Mouse (Mus musculus) B cell, adult 2 months (primary cell): ENCODE measurements around the gene Pik3r5.

Experiments used
- DNase-seq, 2 experiments: peaks; one replicate each; pipeline ENCODE4 v3.0.0; 2022

Gene Pik3r5

GRCm38 (mm10) chr11:68487720-68488119 is 55.8 kb downstream of the Pik3r5 start:
- DNase-seq: no peak

GRCm38 (mm10) chr11:68488256-68488824 is 56.4 kb downstream of the Pik3r5 start:
- DNase-seq: no peak

GRCm38 (mm10) chr11:68489236-68489635 is 57.3 kb downstream of the Pik3r5 start:
- no peak for DNase-seq

- DNase-seq: no peak
Observed at GRCm38 (mm10) chr11:68492592-68492991, 60.7 kb downstream of the Pik3r5 start.

GRCm38 (mm10) chr11:68493760-68494159 is 61.8 kb downstream of the Pik3r5 start:
- DNase-seq: no peak

GRCm38 (mm10) chr11:68497081-68497480 is 65.2 kb downstream of the Pik3r5 start:
- no peak for DNase-seq

- peak; percentile 89 to 92 for DNase-seq
Observed at GRCm38 (mm10) chr11:68498517-68498916, 66.6 kb downstream of the Pik3r5 start.

DNA sequence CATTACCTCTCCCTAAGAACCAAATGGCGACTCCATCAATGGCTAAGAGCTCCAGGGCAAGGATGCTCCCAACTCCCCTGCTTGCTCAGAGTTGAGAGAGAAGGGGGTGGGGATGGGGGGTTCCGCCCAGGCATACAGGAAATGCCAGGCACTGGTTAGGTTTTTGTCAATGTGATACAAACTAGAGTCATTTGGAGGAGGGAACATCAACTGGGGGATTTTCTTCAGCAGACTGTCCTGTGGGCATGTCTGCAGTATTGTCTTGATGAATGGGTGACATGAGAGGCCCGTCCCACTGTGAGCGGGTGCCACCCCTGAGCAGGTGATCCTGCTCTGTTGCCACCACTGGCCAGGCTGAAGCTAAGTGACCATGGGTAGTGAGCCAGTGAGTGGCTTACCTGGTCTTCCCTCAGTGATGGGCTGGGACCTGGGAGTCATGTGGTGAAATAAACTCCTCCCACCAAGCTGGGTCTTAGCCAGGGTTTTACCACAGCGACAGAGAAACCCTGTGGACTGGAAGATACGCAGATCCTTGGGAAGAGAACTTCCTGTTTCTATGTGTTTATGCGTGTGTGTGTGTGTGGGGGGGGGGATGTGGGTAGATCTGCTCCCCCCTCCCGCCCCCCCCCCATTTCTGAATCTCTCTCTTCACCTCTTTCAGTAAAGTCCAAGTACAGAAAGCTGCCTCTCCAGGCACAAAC is 67.2 kb downstream of the Pik3r5 start:
- DNase-seq: peak; percentile 56 to 62

DNA sequence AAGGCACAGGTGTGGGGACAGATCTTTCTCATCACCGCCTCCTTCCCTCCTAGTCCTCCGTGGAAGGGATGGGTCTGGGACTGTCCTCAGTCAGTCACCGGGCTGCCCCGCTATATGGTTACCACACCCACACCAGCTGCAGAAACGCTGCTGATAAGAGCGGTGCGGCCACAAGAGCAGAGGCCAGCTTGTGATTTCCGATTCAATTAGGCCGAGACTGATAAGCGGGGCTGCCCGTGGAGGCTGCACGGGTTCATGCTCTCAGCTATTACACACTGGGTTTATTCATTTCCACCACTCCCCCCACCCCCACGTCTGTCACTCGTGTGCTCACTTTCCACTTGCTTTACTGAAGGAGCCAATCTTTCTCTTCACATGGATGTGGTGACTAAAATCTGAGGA is 69.0 kb downstream of the Pik3r5 start:
- DNase-seq: no peak

DNA sequence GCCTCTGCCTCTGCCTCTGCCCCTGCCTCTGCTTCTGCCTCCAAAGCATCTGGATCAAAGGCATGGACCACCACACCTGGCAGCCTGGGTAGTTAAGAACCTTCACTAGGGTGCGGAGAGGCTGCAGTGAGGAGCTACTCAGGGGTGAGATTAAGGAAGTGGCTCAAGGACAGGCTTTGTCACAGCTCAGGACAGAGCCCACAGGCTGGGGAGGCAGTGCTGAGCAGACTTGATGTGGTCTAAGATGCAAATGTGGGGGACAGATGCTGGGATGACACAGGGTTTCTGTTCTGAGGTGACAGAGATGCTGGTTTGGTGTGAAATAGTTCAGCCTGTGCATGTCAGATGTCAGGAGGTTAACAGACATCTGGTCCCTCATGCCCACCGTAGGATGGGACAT is 70.5 kb downstream of the Pik3r5 start:
- DNase-seq: peak; percentile 28 to 35

DNA sequence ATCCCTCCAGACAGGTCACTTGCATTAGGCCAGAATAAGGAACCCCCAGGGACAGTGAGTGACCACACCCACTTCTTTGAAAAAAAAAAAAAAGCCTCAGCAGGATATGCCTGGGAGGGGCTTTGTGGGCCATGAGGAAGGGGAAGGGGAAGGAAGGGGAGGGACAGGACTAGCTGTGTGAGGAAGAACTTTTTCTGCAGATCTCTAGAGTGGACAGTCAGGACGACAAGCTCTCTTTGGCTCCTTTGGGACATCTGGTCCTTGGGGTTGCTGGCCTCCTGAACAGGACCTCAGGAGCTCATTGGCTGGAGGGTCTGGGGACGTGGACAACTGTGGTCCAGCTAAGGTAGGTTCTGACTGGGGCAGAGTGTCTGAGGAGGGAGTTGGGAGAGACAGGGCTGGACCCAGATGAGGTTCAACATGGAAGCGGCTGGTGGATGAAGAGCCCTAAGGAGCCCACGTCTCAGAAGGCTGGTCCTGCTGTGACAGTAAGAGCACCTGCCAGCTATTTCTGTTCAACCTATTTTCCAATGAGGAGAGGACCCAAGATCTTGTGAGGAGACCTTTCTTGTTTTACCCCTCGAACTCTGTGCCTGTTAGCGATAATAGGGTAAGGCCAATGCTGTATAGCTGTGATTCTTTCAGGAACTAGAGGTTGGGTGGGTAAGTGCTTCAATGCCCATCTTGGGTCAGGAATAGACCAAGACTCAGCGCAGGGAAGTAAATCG is 71.1 kb downstream of the Pik3r5 start, which contains the start of gene Pik3r6:
Gene Pik3r6 (plus strand): TSS at position 118 of the 728 bp plus-strand sequence.
- DNase-seq: no peak

DNA sequence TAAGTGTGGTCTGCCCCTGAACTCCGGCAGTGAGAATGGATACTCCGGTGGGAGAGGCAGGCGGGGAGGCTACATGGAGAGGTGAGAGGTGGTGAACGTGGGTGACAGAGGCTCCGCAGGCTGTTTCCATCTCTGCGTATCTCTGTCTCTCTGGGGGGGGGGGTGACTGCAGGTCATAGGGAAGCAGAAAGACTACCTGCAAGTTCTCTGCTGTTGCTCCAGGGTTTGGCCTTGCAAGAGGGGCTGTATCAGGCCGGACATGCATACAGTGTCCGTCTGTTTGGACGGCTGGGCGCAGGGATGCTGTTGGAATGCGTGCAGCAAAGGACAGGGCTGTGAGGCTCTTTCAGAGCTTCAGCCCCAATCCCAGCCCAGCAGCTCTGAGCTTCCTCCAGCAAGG is 73.0 kb downstream of the Pik3r5 start:
- DNase-seq: no peak

- DNase-seq: no peak
Observed at GRCm38 (mm10) chr11:68507246-68507645, 75.3 kb downstream of the Pik3r5 start.

DNA sequence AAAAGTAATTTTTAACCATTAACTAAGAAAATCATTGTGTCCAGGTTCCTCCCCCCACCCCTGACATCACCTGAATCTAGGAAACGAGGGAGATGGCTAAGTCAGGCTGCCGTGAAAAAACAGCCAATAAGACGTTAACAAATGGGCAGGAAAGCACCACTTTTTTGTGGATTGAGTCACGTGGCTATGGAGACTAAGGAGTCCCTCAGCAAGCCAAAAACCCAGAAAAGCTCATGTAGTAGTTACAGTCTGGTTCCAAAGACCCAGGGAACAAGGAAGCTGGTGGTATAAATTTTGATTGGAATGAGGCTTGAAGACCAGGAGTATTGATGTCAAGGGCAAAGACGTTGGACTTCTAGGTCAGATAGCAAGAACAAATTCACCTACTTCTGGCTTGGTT is 76.7 kb downstream of the Pik3r5 start:
- DNase-seq: no peak

DNA sequence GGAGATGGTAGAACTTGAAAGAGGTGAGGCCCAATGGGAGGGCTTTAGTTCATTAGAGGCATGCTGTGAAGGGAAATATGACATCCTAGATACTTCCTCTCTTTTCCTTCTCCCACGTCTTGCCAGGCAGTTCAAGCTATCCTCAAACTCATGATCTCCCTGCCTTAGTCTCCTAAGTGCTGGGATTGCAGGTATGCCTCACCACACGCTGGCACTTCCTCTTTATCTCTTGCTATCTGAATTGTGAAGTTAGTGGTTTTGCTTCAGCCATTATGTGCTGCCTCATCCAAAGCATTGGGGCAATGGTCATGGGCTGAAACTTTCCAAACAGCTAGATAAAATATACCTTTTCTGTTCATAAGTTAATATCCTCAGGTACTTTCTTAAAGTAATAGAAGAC is 77.3 kb downstream of the Pik3r5 start:
- DNase-seq: no peak

DNA sequence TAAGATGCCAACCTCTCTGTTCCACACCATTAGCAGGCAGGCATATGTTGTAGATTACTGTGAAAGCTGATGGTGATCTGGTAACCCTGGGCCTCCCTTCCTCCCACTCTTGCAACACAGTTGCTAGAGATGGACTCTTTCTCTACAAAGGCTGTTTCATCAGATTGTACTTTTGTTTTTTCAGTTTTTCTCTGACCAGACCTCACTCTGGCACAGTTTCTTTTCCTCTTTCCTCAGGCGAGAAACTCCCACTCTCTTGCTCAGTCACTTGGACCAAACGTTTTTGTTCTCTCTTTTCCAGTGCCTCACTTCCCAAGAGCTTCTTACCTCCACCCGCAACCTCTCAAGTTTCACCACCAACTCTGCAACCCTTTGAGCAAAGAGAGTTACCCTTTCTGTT is 82.0 kb downstream of the Pik3r5 start:
- DNase-seq: no peak

GRCm38 (mm10) chr11:68519362-68519761 is 87.4 kb downstream of the Pik3r5 start:
- no peak for DNase-seq

DNA sequence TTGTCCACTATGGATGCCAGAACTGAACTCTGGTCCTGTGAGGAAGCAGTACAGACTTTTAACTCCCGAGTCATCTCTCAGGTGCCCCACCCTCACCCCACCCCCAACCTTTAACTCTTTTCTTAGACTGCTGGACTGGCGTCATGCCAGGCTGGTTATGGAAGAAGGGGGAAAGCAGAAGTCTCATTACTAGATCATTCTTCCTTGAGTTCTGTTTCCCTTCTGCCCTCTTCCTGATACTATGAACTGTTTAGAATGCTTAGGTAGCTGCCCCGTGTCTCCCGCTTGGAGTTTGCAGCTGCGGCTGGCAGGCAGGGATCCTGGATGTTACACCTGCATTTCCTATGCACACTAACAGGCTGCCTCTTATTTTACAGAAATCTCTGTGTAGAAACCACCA is 87.9 kb downstream of the Pik3r5 start:
- peak; percentile 20 to 28 for DNase-seq

DNA sequence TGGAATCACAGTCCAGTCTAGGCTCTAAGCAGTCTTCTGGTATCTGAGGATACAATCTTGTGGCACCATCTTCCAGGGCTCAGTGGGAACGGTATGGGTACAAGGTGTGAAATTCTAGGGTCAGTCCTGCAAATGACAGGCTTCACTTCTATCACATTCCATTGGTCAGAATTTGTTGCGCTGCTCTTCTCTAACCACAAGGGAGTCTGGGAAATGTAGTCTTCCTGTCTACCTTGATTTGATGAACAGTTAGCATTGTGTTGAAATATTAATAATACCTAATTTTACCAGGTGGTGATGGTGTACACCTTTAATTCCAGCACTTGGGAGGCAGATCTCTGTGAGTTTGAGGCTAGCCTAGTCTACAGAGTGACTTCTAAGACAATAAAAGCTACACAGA is 88.5 kb downstream of the Pik3r5 start:
- DNase-seq: no peak

DNA sequence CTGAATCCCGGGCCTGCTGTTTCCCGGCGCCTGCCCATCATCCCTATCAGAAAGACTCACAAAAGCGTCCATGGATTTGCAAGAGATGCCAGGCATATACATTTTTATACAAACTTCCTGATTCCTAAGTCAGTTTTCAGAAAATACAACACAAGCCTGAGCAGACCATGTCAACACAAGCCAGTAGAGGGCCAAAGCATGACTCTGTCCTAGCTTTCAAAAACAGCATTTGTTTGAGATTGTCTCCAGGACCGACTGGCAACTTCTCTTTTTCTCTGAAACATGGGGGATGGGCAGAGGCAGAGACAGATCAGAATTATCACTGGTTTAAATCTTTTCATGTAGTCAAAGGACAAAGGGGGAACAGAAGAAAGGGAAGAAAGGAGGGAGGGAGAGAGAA is 89.4 kb downstream of the Pik3r5 start:
- peak; percentile 27 to 38 for DNase-seq

- no peak for DNase-seq
Observed at GRCm38 (mm10) chr11:68526441-68526840, 94.5 kb downstream of the Pik3r5 start.

DNA sequence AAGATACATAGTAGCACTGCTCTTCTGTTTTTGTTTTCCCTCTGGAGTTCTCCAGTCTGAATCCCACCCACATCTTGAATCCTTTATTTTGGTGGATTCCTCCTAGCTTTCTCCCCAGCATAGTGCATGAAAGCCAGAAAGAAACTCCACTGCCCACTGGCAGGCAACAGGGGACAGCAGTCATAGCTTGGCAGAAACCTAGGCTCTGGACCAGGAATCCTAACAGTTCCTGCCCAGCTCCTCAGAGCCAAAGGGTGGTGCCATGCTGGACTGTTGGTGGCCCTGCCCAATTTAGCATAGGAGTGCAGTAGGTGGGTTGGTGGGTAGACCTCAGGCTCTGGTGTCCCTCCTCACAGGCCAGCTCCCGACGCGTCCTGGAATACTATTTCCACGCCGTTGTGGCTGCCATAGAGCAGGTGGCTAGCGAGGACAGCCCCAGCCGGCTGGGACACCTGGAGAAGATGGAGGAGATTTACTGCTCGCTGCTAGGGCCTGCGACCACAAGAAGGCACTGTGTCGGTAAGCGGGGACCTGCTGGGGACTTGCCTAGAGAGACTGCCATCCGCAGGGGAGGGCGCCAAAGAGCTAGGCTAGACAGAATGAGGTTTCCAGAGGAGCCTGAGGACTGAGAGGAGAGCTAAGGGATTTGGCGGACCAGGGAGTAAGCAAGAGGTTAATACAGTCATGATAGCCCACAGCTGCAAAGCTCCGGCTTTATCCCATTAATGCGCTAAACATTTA is 99.3 kb downstream of the Pik3r5 start:
- DNase-seq: peak; percentile 28 to 40

- DNase-seq: no peak
Observed at GRCm38 (mm10) chr11:68531941-68532535, 100.1 kb downstream of the Pik3r5 start.
